Mouse (Mus musculus) left cerebral cortex, adult 18-20 months (tissue): ENCODE measurements around the gene Zfp59. TPM values are rescaled to one million over a fixed set of nuclear protein-coding genes. Genes with fewer than 3 reads are reported as not detected.
"Not testable (repeated sequence)": the region's sequence is repeated elsewhere in the genome, so short reads cannot be mapped to it uniquely, and the experiment has no call there.

ENCODE experiments used
- DNase-seq, 2 experiments: peaks; one replicate each; pipeline ENCODE4 v3.0.0; 2021 to 2022; ENCODE audit warnings: low spot score in 2 of 2, mixed read lengths in 1 of 2
- total RNA-seq, 2 experiments: library from RNA; stranded (reverse); gene quantifications; 2 replicates each; pipeline ENCODE4 v1.2.3; 2021

Zfp59 gene
- total RNA-seq, 2 experiments from 2014 or later: 5.1 to 5.6 TPM

DNA sequence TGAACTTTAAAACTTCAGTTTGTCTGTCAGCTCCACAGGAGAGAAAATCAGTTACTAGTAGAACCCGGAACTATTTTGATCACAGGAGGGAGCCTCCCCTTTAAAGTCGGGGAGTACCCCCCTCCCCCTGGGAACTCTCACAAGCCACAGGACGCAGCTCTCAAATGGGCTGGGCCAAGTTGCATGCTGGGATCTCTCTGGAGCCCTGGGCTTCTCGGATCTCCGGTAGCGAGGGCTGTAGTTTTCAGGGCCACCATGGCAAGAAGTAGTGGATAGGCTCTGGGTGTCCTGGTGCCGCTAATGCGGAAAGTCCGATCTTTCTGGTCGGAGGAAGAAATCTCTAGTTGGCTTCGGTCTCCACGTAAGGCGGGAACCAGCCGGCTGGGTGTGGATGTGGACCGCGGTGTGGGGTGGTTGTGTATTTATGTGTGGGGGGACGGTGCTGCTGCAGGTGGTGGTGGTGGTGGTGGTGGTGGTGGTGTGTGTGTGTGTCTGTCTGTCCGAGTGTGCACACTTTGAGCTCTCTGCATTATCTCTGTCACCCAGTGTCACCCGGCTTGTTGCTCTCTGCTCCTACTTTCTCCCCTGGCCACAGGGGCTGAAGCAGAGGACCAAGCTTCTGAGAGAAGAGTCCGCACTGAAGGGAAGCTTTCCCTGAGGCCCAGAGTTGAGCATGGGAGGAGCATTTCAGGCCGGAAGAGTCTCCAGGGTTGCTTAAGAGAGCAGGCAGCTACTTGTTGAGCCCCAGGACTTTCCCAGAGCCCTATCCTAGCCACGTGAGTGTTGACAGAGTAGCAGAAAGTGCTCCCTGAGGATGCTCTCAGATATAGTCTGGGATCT lies 22.2 kb downstream of the Zfp59 start:
- peak; percentile 4 to 21 for DNase-seq

DNA sequence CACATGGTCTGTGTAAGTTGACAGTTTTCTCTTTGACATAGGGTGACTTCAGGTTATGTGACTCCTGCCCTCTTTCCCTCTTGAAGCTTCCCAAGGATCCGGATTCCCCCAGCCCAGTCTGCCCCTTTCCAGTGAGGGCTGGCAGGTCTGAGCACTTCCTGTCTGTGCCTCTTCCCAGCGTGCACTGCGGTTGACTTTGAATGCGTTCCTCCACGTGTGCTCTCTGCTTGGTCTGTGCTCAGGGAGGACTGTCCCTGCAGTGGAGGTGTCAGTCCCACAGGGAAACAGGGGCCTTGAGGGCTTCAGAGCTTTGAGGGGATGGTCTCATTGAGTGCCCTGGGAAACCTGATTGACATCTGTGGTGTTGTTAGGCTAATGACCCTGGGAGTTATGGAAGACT lies 24.2 kb downstream of the Zfp59 start:
- not testable (repeated sequence) for DNase-seq

DNA sequence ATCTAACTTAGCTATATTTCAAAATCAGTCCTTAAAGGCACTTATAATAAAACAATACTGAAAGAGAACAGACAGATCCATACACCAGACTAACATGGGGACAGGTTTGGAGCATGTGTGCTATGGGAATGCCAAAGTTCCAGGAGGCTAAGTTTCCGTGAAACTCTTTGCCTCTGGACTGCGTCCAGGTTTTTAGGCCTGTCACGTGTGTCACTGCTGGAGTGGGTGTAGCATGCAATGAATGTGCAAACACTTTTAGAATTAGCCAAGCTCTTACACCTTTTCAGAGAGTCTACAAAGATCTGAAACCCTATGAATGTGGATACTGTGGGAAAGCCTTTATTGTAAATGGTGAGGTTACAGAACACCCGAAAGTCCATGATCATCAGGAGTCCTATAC lies 43.3 kb downstream of the Zfp59 start:
- DNase-seq: no peak

DNA sequence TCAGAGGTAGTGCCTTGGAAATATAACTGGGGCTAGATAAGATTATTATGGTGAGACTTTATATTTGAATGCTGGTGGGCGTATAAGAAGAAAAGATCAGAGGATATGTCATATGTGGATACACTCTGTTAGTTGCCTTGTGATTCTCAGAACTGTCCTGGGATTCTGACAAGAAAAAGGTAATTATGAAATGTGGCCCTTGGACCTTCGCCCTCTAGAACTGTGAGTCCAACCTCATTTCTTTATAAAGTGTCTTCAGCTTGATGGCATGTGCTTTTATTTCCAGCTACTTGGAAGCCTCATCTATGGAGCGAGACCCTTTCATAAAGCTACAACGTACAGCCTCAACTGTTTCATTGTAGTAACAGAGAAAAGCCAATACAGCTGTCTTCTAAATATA lies 62.2 kb downstream of the Zfp59 start:
- no peak for DNase-seq

DNA sequence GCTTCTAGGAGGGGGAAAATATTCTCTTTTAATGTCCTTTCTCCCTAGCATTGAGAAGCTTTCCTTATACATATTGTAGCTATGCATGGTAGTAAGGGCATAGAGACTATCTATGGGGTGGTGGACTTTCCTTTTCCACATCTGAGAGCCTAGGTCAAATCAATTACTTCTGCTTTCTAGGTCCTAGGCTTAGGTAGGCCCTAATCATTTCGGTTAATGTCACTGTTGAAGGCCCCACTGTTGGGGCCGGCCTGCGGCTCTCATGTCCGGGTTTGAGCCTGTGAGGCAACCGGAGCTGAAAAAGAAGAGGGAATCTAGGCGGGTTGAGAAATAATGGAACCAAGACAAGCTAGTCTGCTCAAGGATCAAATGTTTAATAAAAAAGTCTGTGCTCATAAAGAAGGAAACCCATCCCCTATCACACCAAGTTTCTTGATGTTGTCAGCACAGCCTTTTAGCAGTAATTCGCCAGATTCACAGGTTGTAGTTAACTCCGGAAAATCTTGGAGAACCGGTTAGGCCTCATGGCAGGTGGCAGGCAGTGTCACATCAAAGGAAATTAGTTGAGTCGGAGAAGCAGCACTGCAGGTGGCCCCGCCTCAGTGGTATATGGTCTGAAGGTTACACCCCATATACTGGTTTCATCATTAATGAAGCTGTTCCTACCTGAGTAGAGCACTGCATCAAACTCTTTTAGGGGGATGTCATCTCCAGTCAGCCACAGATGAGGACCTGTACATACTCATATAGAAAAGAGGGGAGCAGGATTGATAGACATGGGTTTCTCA lies 66.8 kb downstream of the Zfp59 start:
- no peak for DNase-seq

Other genes starting within 250 kb of the Zfp59 start
- gene Akt2, start 247.1 kb upstream of the Zfp59 start, total RNA-seq: 100 to 1,000 TPM; 103 to 113 TPM
- gene Ttc9b, start 184.7 kb upstream of the Zfp59 start, total RNA-seq: 10 to 100 TPM; 88.9 to 93.4 TPM
- 100 to 1,000 TPM; 192 to 197 TPM for gene Map3k10, start 164.0 kb upstream of the Zfp59 start, total RNA-seq
- gene Zfp607b, start 149.3 kb upstream of the Zfp59 start, total RNA-seq: 10 to 100 TPM; 10.9 to 11.1 TPM
- 10 to 100 TPM; 35.7 to 36.0 TPM for gene Zfp60, start 107.2 kb upstream of the Zfp59 start, total RNA-seq
- gene Zfp626, start 31.4 kb upstream of the Zfp59 start, total RNA-seq: 1 to 10 TPM; 8.0 to 9.8 TPM
- gene Zfp607a, start 18.9 kb downstream of the Zfp59 start, total RNA-seq: 1 to 10 TPM in 1 of 2 experiments, under 1 TPM in 1; 0.96 to 1.3 TPM
- 10 to 100 TPM; 15.0 to 17.5 TPM for gene Zfp974, start 90.9 kb downstream of the Zfp59 start, total RNA-seq
- gene Zfp780b, start 140.6 kb downstream of the Zfp59 start, total RNA-seq: 10 to 100 TPM; 21.4 to 22.0 TPM
- 1 to 10 TPM; 7.1 to 7.5 TPM for gene Zfp850, start 175.5 kb downstream of the Zfp59 start, total RNA-seq
- 100 to 1,000 TPM; 126 to 128 TPM for gene Psmc4, start 211.5 kb downstream of the Zfp59 start, total RNA-seq
- gene Fcgbp, start 232.6 kb downstream of the Zfp59 start, total RNA-seq: under 1 TPM; 0.30 to 0.58 TPM